Mouse (Mus musculus): ENCODE measurements around the gene Gm13199. TPM values are rescaled to one million over a fixed set of nuclear protein-coding genes. Genes with fewer than 3 reads are reported as not detected.

The Gm13199 gene
- polyA plus RNA-seq, 1 experiment from 2014 or later: 0.98 TPM

- 78% methylated on average over 10 of the region's 10 CpGs for WGBS
- H3K27ac ChIP-seq (ENCODE audit: poor library complexity, severe bottlenecking): no peak overlapping the region
- H3K4me2 ChIP-seq: no peak overlapping the region
- ATAC-seq (ENCODE audit: insufficient number of reproducible peaks, low FRiP score): no peak
- H3K4me3 ChIP-seq: no peak overlapping the region
- H3K27me3 ChIP-seq (replicated peaks): no peaks in the 10 kb centered on the region
- H3K9ac ChIP-seq: no peak overlapping the region
- H3K9me3 ChIP-seq (replicated peaks): no peaks in the 10 kb centered on the region
- peaks cover 61% of the 10 kb centered on the region for H3K36me3 ChIP-seq
- H3K4me1 ChIP-seq (replicated peaks): no peaks in the 10 kb centered on the region
These were observed 41.5 kb downstream of the Gm13199 start for GRCm38 (mm10) chr2:5821264-5821663.

Other genes starting within 250 kb of the Gm13199 start
- gene Camk1d, start 148.4 kb downstream of the Gm13199 start, polyA plus RNA-seq (2016; fragmentation: Nextera tagmentation; extraction: Ambion mirVana): 2.2 and 3.1 TPM in 2 replicates
- 70.6 and 75.3 TPM in 2 replicates for gene Nudt5, start 17.9 kb downstream of the Gm13199 start, polyA plus RNA-seq (2016; fragmentation: Nextera tagmentation; extraction: Ambion mirVana)
- 205 and 207 TPM in 2 replicates for gene Cdc123, start 17.8 kb downstream of the Gm13199 start, polyA plus RNA-seq (2016; fragmentation: Nextera tagmentation; extraction: Ambion mirVana)
- 54.9 and 55.4 TPM in 2 replicates for gene Sec61a2, start 32.5 kb upstream of the Gm13199 start, polyA plus RNA-seq (2016; fragmentation: Nextera tagmentation; extraction: Ambion mirVana)
- gene Dhtkd1, start 79.9 kb upstream of the Gm13199 start, polyA plus RNA-seq (2016; fragmentation: Nextera tagmentation; extraction: Ambion mirVana): 2.0 and 2.1 TPM in 2 replicates
- gene Upf2, start 88.5 kb upstream of the Gm13199 start, polyA plus RNA-seq (2016; fragmentation: Nextera tagmentation; extraction: Ambion mirVana): 7.3 and 8.2 TPM in 2 replicates